Mouse (Mus musculus) stomach, embryonic 16.5 days (tissue): ENCODE data around the gene Ppp6r1. TPM values are rescaled to one million over a fixed set of nuclear protein-coding genes. Genes with fewer than 3 reads are reported as not detected.

Experiments
- ATAC-seq: fragments of 200-750 bp; cut with Nextera tagmentation; 2 replicates; pipeline ENCODE4 v1.8.0; 2017; ENCODE audit warnings: moderate number of reproducible peaks, moderate TSS enrichment; ENCODE audit not compliant: insufficient read depth, low FRiP score
- H3K27ac ChIP-seq: fragments of 300-500 bp; sonication (generic); 2 replicates; pipeline ENCODE4 v1.5.1; 2014; ENCODE audit warnings: low read length
- H3K27me3 ChIP-seq: fragments of 300-500 bp; sonication (generic); 2 replicates; pipeline ENCODE4 v1.6.1; 2014; ENCODE audit warnings: low read length, control low read depth, mixed read lengths; ENCODE audit not compliant: control insufficient read depth, insufficient read depth
- H3K36me3 ChIP-seq: fragments of 300-500 bp; sonication (generic); 2 replicates; pipeline ENCODE4 v1.6.1; 2014; ENCODE audit warnings: low read length; ENCODE audit not compliant: control insufficient read depth, insufficient read depth
- H3K4me1 ChIP-seq: fragments of 300-500 bp; sonication (generic); 2 replicates; pipeline ENCODE4 v1.6.1; 2014; ENCODE audit warnings: low read length, control low read depth, mixed read lengths; ENCODE audit not compliant: control insufficient read depth, insufficient read depth
- H3K4me2 ChIP-seq: fragments of 300-500 bp; sonication (generic); 2 replicates; pipeline ENCODE4 v1.6.1; 2014; ENCODE audit warnings: low read depth, low read length, mixed read lengths
- H3K4me3 ChIP-seq: fragments of 300-500 bp; sonication (generic); replicated peaks from 2 replicates; pipeline ENCODE4 v1.5.1; 2014; ENCODE audit warnings: mild to moderate bottlenecking, low read length
- H3K9ac ChIP-seq: fragments of 300-500 bp; sonication (generic); 2 replicates; pipeline ENCODE4 v1.6.1; 2014; ENCODE audit warnings: low read length
- H3K9me3 ChIP-seq: fragments of 300-500 bp; sonication (generic); replicated peaks from 2 replicates; pipeline ENCODE4 v1.6.1; 2016; ENCODE audit warnings: low read length, control low read depth; ENCODE audit not compliant: control insufficient read depth
- WGBS: fragments of 180-500 bp; shearing (Covaris S2); extraction: QIAGEN DNeasy Blood & Tissue Kit; methylation state at CpG from one replicate; pipeline ENCODE4 v1.1.7; 2014; 5-methylcytosine and 5-hydroxymethylcytosine counted together
- polyA plus RNA-seq: library from polyadenylated mRNA; unstranded; fragments of >200 nt; fragmentation: Nextera tagmentation; extraction: Ambion mirVana; gene quantifications from 2 replicates; pipeline ENCODE4 v1.2.1, GENCODE M21; 2015

The Ppp6r1 gene
- polyA plus RNA-seq, 1 experiment from 2014 or later = 3.8 TPM

DNA sequence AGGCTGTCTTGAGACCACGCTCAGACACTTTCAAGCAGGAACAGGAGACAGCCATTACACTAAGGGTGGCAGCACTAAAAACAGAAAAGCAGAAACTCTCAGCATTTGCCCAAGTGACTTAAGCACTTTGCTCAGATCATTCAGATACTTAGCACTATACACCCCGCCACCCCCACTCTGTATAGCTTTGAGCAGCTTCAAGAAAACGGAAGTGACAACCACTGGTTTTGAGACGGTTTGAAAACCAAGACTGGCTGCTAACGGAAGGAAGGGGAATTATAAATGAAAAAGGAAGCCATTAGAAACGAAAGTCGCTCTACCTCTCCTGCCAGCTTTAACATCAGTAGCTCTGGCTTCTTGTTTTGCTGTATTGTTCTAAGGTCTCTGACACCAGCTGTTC lies 5.0 kb downstream of the Ppp6r1 start:
- H3K4me1 ChIP-seq = peaks cover 25% of the 10 kb centered on the region
- H3K36me3 ChIP-seq = peaks cover 6% of the 10 kb centered on the region; the same call in 1 of the 2 replicates
- H3K9me3 ChIP-seq = no peaks in the 10 kb centered on the region
- WGBS = 73% methylated on average over 7 of the region's 7 CpGs
- no peak overlapping the region for H3K4me3 ChIP-seq
- ATAC-seq = no peak
- H3K9ac ChIP-seq = no peak overlapping the region
- peak overlapping the region; percentile 69 for H3K27ac ChIP-seq
- H3K4me2 ChIP-seq = peak overlapping the region; percentile 5; the same call in 1 of the 2 replicates
- no peaks in the 10 kb centered on the region for H3K27me3 ChIP-seq

DNA sequence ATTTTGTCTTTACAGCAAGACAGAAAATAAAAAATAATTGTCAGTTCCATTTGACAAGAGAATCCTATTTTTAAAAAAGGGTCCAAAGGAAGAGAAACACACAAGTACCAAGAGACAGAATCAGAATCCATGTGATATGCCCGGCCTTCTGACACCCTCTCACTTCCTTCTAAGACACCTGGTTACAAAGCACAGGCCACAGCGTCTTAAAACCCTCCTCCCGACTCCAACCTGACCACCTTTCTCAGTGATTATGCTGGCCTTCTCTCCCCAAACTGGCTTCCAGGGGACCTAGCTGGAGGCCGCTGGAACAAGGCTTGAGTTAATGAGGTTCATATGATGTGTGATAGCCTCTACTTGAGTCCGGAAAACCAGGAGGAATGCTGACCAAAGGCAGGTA lies 5.5 kb downstream of the Ppp6r1 start:
- Histone ChIP-seq H3K9me3 (no peaks in the 10 kb centered on the region), H3K4me3 (no peak overlapping the region), H3K27me3 (no peaks in the 10 kb centered on the region), H3K27ac (peak overlapping the region; percentile 25; the same call in 1 of the 2 replicates), H3K36me3 (peaks cover 6% of the 10 kb centered on the region; the same call in 1 of the 2 replicates), H3K4me1 (peaks cover 25% of the 10 kb centered on the region), H3K4me2 (no peak overlapping the region), H3K9ac (no peak overlapping the region)
- 74% methylated on average over 5 of the region's 5 CpGs for WGBS
- no peak for ATAC-seq

DNA sequence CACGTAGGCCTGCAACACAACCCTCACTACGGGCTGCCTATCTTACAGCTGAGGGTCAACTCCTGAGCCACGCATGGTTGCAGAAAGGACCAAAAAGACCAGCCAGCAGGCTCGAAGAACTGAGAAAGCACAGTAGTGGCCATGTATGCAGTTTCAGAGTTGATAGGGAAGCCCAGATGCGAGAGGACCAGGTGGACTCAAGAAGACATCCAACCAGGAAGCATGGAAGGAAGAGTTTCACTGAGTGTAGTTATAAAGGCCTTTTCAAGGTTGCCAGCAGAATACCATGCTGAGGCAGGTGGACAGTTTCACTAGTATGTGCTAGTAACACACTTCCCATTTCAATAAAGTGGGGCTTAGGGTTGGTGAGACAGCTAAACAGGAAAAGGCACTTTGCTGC lies 6.1 kb downstream of the Ppp6r1 start:
- Histone ChIP-seq H3K36me3 (peaks cover 6% of the 10 kb centered on the region; the same call in 1 of the 2 replicates), H3K9me3 (no peaks in the 10 kb centered on the region), H3K4me1 (peaks cover 22% of the 10 kb centered on the region), H3K27me3 (no peaks in the 10 kb centered on the region), H3K4me3 (no peak overlapping the region), H3K27ac (0 out of 2 replicates have a peak overlapping the region, but pooled peaks have one; percentile 1), H3K4me2 (no peak overlapping the region), H3K9ac (no peak overlapping the region)
- no peak for ATAC-seq
- 84% methylated on average over 5 of the region's 5 CpGs for WGBS

DNA sequence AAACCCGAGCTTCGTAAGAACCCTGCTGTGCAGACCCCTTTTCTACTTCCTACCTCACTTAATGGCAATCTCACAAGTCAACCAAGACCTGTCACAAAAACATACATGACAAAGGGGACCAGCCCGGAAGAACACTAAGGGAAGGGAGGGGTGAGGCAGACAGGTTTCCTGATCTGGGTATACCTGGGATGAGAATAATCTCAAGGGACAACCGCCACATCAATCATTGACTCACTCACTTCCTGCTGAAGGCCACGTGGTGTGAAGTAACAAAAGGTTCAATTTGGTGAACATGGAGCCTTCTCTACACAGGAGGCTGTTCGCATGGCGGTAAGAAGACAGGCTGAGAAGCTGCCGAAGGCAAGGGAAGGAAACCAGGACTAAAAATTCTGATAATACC lies 7.2 kb downstream of the Ppp6r1 start:
- ATAC-seq = no peak
- H3K4me1 ChIP-seq = peaks cover 18% of the 10 kb centered on the region
- H3K36me3 ChIP-seq = peaks cover 6% of the 10 kb centered on the region; the same call in 1 of the 2 replicates
- 64% methylated on average over 8 of the region's 8 CpGs for WGBS
- H3K4me2 ChIP-seq = no peak overlapping the region
- H3K9me3 ChIP-seq = no peaks in the 10 kb centered on the region
- no peak overlapping the region for H3K4me3 ChIP-seq
- H3K27me3 ChIP-seq = no peaks in the 10 kb centered on the region
- H3K9ac ChIP-seq = no peak overlapping the region
- no peak overlapping the region for H3K27ac ChIP-seq

DNA sequence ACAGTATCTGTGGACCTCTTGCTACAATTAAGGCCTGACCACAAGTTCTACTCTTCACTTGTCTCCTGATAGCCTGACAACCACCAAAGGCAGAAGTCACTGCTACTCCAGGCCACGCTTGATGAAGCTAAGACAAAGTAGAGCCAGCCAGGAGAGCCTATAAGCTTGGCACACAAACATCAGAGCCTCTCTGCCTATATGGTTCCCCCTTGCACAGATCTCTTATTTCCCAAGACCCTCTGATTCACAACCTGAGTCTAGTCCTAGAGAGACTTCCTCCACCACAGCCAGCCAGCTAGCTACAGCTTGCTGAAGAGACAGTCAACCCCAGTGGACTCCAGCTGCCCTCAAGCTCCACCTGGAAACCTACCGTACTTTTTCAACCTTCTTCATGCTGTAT lies 10.8 kb downstream of the Ppp6r1 start:
- Histone ChIP-seq H3K36me3 (peaks cover 14% of the 10 kb centered on the region; the same call in 1 of the 2 replicates), H3K4me1 (peaks cover 7% of the 10 kb centered on the region; the same call in 1 of the 2 replicates), H3K9me3 (no peaks in the 10 kb centered on the region), H3K9ac (no peak overlapping the region), H3K27ac (no peak overlapping the region), H3K4me2 (no peak overlapping the region), H3K27me3 (no peaks in the 10 kb centered on the region), H3K4me3 (no peak overlapping the region)
- ATAC-seq = no peak
- WGBS = 75% methylated on average over 2 of the region's 2 CpGs

DNA sequence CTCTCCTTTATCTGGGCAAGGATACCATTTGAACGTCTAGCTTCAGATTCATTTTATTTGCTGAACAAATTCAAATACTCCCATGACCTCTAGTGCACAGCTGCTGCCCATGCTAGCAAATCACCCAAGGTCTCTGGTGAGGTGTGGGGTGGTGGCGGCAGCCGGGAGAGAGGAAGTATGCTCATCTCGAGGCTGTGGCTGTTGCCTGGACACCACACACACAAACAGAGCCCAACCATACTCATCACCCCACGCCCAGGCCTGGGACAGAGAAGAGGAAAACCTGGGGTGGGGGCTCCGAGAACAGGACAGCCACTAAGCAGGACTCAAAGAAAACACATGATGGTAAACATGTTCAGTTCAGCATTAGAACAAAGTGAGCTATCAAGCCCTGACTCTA lies 11.5 kb downstream of the Ppp6r1 start:
- Histone ChIP-seq H3K9ac (no peak overlapping the region), H3K27me3 (no peaks in the 10 kb centered on the region), H3K9me3 (no peaks in the 10 kb centered on the region), H3K4me2 (no peak overlapping the region), H3K4me3 (no peak overlapping the region), H3K36me3 (peaks cover 14% of the 10 kb centered on the region; the same call in 1 of the 2 replicates), H3K27ac (no peak overlapping the region), H3K4me1 (peaks cover 7% of the 10 kb centered on the region; the same call in 1 of the 2 replicates)
- peak; percentile 50; the same call in 1 of the 2 replicates for ATAC-seq
- WGBS = 45% methylated on average over 6 of the region's 6 CpGs

DNA sequence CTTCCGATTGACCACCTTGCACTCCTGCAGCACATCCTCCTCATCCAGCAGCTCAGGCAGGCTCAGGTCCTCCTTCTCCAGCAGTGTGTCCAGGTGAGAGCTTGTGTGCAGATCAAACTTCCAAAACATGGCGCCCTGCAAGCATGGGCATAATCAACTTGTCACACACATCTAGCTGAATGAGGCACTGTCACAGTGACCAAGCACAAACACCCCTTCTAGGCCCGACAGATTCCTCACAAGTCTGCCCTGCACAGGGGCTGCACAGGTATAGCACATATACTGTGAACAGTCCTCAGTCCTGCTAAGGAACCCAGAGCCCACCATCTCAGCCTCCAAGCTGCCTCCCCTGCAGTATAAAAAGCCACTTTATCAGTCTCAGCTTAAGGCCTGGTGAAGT lies 12.0 kb downstream of the Ppp6r1 start:
- H3K9ac ChIP-seq = no peak overlapping the region
- no peaks in the 10 kb centered on the region for H3K27me3 ChIP-seq
- H3K27ac ChIP-seq = no peak overlapping the region
- H3K9me3 ChIP-seq = no peaks in the 10 kb centered on the region
- peaks cover 7% of the 10 kb centered on the region; the same call in 1 of the 2 replicates for H3K4me1 ChIP-seq
- ATAC-seq = no peak
- H3K4me3 ChIP-seq = no peak overlapping the region
- no peak overlapping the region for H3K4me2 ChIP-seq
- WGBS = 78% methylated on average over 3 of the region's 3 CpGs
- H3K36me3 ChIP-seq = peaks cover 16% of the 10 kb centered on the region; the same call in 1 of the 2 replicates

DNA sequence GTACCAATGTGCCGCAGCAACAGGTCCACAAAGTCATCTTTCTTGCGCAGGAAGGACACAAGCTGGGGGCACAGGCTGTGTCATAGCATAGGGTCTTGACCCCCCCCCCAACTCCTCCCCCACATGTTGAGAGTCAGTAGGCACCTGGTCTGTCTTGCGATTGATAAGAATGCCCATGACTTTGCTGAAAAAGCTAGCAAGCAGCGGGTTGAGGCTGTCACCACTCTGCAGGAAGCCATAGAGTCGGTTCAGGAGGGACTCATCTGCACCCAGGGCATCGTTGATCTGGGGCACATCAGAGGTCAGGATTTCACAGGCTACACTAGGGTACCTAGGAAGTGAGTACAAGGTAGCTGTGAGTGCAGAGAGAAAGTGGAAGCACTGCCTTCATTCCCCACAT lies 15.6 kb downstream of the Ppp6r1 start:
- WGBS = 90% methylated on average over 6 of the region's 6 CpGs
- no peak for ATAC-seq
- no peak overlapping the region for H3K9ac ChIP-seq
- H3K4me2 ChIP-seq = no peak overlapping the region
- no peak overlapping the region for H3K27ac ChIP-seq
- no peaks in the 10 kb centered on the region for H3K27me3 ChIP-seq
- H3K36me3 ChIP-seq = peaks cover 27% of the 10 kb centered on the region
- peaks cover 7% of the 10 kb centered on the region; the same call in 1 of the 2 replicates for H3K4me1 ChIP-seq
- H3K4me3 ChIP-seq = no peak overlapping the region
- no peaks in the 10 kb centered on the region for H3K9me3 ChIP-seq

DNA sequence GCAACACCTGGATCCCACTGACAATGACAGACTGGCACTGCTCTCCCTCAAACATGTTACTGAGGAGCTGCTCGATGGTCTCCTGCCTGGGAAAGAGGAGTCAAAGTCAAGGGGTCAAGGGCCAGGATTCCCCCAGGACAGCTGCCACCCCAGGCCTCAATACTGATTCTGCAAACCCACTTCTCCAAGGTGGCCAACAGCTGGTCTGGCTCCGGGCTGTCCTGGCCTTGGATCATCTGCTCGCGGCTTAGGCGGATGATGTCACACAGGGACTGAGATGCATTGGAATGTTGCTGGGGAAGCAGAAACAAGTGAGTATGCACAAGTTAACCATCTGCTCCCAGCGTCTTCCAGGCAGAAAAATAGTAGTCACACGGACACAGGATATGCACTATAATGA lies 16.9 kb downstream of the Ppp6r1 start:
- WGBS = 74% methylated on average over 7 of the region's 7 CpGs

More for the DNA sequence above, 16.9 kb downstream of the Ppp6r1 start:
- no peak overlapping the region for H3K4me2 ChIP-seq
- H3K27me3 ChIP-seq = no peaks in the 10 kb centered on the region
- no peak overlapping the region for H3K9ac ChIP-seq
- H3K4me3 ChIP-seq = no peak overlapping the region
- H3K4me1 ChIP-seq = no peaks in the 10 kb centered on the region
- ATAC-seq = no peak
- no peak overlapping the region for H3K27ac ChIP-seq
- H3K9me3 ChIP-seq = no peaks in the 10 kb centered on the region
- peaks cover 27% of the 10 kb centered on the region for H3K36me3 ChIP-seq
